32 mouse cellular contexts compared by ENCODE assay signal in genomic region chr4:49622272-49622671, GRCm38 (mm10). TPM values are rescaled to one million over a fixed set of nuclear protein-coding genes. Genes with fewer than 3 reads are reported as not detected.
DNase-seq lines count a peak whose midpoint lies in the region; ATAC-seq and TF ChIP-seq lines count a peak whose summit lies in the region.
"Had no signal": no experiment of that assay in that cellular context is flagged by ENCODE, and none has a peak within 500 bp of the region (broad histone marks: within the 10 kb centered on the region; RNA-seq: fewer than 3 reads in every experiment).

No protein-coding gene starts in this region.

- TF ChIP-seq EP300 in lung, postnatal 0 days (IDR thresholded peaks at IDR 0.05): peak; percentile 65; the same call in 1 of the 2 replicates
- no peak for TF ChIP-seq EP300 in stomach, postnatal 0 days (optimal IDR thresholded peaks at IDR 0.05)

- peak; percentile 8 for DNase-seq in kidney, postnatal 0 days (ENCODE audit: low spot score)
- no peak for DNase-seq in kidney, adult 9 months
- DNase-seq in lung, postnatal 0 days (ENCODE audit: low spot score): peak; percentile 85
- no peak for DNase-seq in stomach, postnatal 0 days (ENCODE audit: low spot score)
- DNase-seq in frontal cortex, postnatal 14 days (ENCODE audit: low spot score in 2 of 2): no peak
- DNase-seq: adrenal gland, postnatal 10 days; B cell, adult 2 months; cerebellum, adult 18-20 months; cerebellum, postnatal 14 days; gastrocnemius, postnatal 10 days; kidney, adult 18-20 months; kidney, postnatal 4 days; left cerebral cortex, postnatal 4 days; right cerebral cortex, adult 18-20 months; right cerebral cortex, postnatal 4 days had no signal

- no peaks in the 10 kb centered on the region for H3K36me3 ChIP-seq in kidney, postnatal 0 days (ENCODE audit: insufficient read depth, low read length)
- H3K36me3 ChIP-seq in intestine, embryonic 15.5 days: no peaks in the 10 kb centered on the region
- no peaks in the 10 kb centered on the region for H3K36me3 ChIP-seq in lung, postnatal 0 days (ENCODE audit: insufficient read depth, low read length)
- no peaks in the 10 kb centered on the region for H3K36me3 ChIP-seq in stomach, postnatal 0 days (ENCODE audit: control insufficient read depth, insufficient read depth, low read length)
- H3K36me3 ChIP-seq: embryonic facial prominence, embryonic 15.5 days; forebrain, embryonic 15.5 days; G1E; hindbrain, embryonic 10.5 days; limb, embryonic 15.5 days had no signal

- H3K9me3 ChIP-seq in kidney, postnatal 0 days (replicated peaks; ENCODE audit: low read length): no peaks in the 10 kb centered on the region
- H3K9me3 ChIP-seq in intestine, embryonic 15.5 days: no peaks in the 10 kb centered on the region
- H3K9me3 ChIP-seq in lung, postnatal 0 days (ENCODE audit: low read length): no peaks in the 10 kb centered on the region
- H3K9me3 ChIP-seq in stomach, postnatal 0 days (ENCODE audit: control insufficient read depth, low read length): no peaks in the 10 kb centered on the region
- H3K9me3 ChIP-seq: embryonic facial prominence, embryonic 15.5 days; forebrain, embryonic 15.5 days; G1E; hindbrain, embryonic 10.5 days; limb, embryonic 15.5 days had no signal

- no peak overlapping the region for H3K27ac ChIP-seq in kidney, postnatal 0 days
- H3K27ac ChIP-seq in intestine, embryonic 15.5 days: no peak overlapping the region
- no peak overlapping the region for H3K27ac ChIP-seq in lung, postnatal 0 days (ENCODE audit: low read length)
- H3K27ac ChIP-seq in stomach, postnatal 0 days (replicated peaks): no peak overlapping the region
- H3K27ac ChIP-seq: embryonic facial prominence, embryonic 15.5 days; forebrain, embryonic 15.5 days; hindbrain, embryonic 10.5 days; hindbrain, postnatal 0 days; limb, embryonic 15.5 days; liver, embryonic 14.5 days had no signal

- H3K4me2 ChIP-seq in kidney, postnatal 0 days (ENCODE audit: low read length): no peak overlapping the region
- no peak overlapping the region for H3K4me2 ChIP-seq in intestine, embryonic 15.5 days (replicated peaks)
- no peak overlapping the region; the same call in 1 of the 2 replicates for H3K4me2 ChIP-seq in lung, postnatal 0 days (replicated peaks; ENCODE audit: low read depth, low read length)
- H3K4me2 ChIP-seq in stomach, postnatal 0 days (replicated peaks; ENCODE audit: low read depth): no peak overlapping the region
- H3K4me2 ChIP-seq: embryonic facial prominence, embryonic 15.5 days; forebrain, embryonic 15.5 days; heart, embryonic 11.5 days; limb, embryonic 15.5 days; midbrain, embryonic 11.5 days had no signal

- TF ChIP-seq CTCF in kidney, postnatal 0 days (IDR thresholded peaks at IDR 0.05; ENCODE audit: low read depth): no peak
- no peak for TF ChIP-seq CTCF in lung, postnatal 0 days (IDR thresholded peaks at IDR 0.05)
- no peak for TF ChIP-seq CTCF in stomach, postnatal 0 days (IDR thresholded peaks at IDR 0.05; ENCODE audit: low read depth)

- no peak overlapping the region for H3K9ac ChIP-seq in kidney, postnatal 0 days (ENCODE audit: low read depth, low read length)
- H3K9ac ChIP-seq in intestine, embryonic 15.5 days: no peak overlapping the region
- H3K9ac ChIP-seq in lung, postnatal 0 days (replicated peaks; ENCODE audit: low read depth): no peak overlapping the region
- no peak overlapping the region for H3K9ac ChIP-seq in stomach, postnatal 0 days (ENCODE audit: low read length)
- H3K9ac ChIP-seq: embryonic facial prominence, embryonic 15.5 days; forebrain, embryonic 15.5 days; limb, embryonic 15.5 days; liver, embryonic 14.5 days had no signal

- WGBS in kidney, postnatal 0 days: 62% methylated on average over 2 of the region's 2 CpGs
- WGBS in intestine, embryonic 15.5 days: 50% methylated on average over 2 of the region's 2 CpGs
- 40% methylated on average over 2 of the region's 2 CpGs for WGBS in lung, postnatal 0 days
- 33% methylated on average over 2 of the region's 2 CpGs for WGBS in stomach, postnatal 0 days

- H3K4me1 ChIP-seq in kidney, postnatal 0 days (replicated peaks; ENCODE audit: insufficient read depth, low read length): no peaks in the 10 kb centered on the region
- H3K4me1 ChIP-seq in intestine, embryonic 15.5 days (replicated peaks): no peaks in the 10 kb centered on the region
- no peaks in the 10 kb centered on the region for H3K4me1 ChIP-seq in lung, postnatal 0 days (ENCODE audit: insufficient read depth, low read depth, low read length)
- H3K4me1 ChIP-seq in stomach, postnatal 0 days (replicated peaks; ENCODE audit: control insufficient read depth, insufficient read depth): no peaks in the 10 kb centered on the region
- H3K4me1 ChIP-seq: embryonic facial prominence, embryonic 15.5 days; forebrain, embryonic 15.5 days; hindbrain, embryonic 10.5 days; limb, embryonic 15.5 days had no signal

- ATAC-seq in kidney, postnatal 0 days (replicated peaks; ENCODE audit: low FRiP score, low read depth): no peak
- peak; percentile 79 for ATAC-seq in intestine, embryonic 15.5 days
- peak; percentile 79 for ATAC-seq in lung, postnatal 0 days
- peak; percentile 74; the same call in 1 of the 2 replicates for ATAC-seq in stomach, postnatal 0 days (ENCODE audit: low FRiP score, low TSS enrichment)
- no peak for ATAC-seq in erythroid progenitor cell, adult 5-6 weeks (replicated peaks; ENCODE audit: low FRiP score, poor library complexity, severe bottlenecking)
- ATAC-seq: forebrain, embryonic 15.5 days; hindbrain, postnatal 0 days; Patski had no signal

- H3K27me3 ChIP-seq in kidney, postnatal 0 days (ENCODE audit: insufficient read depth, low read length): no peaks in the 10 kb centered on the region
- H3K27me3 ChIP-seq in intestine, embryonic 15.5 days (replicated peaks): no peaks in the 10 kb centered on the region
- H3K27me3 ChIP-seq in lung, postnatal 0 days (replicated peaks; ENCODE audit: insufficient read depth, low read length): no peaks in the 10 kb centered on the region
- no peaks in the 10 kb centered on the region for H3K27me3 ChIP-seq in stomach, postnatal 0 days (ENCODE audit: control insufficient read depth, insufficient read depth, low read length)
- H3K27me3 ChIP-seq: CH12.LX; embryonic facial prominence, embryonic 15.5 days; forebrain, embryonic 15.5 days; limb, embryonic 15.5 days had no signal

- no peak overlapping the region for H3K4me3 ChIP-seq in kidney, postnatal 0 days (replicated peaks; ENCODE audit: low read depth, low read length)
- H3K4me3 ChIP-seq in intestine, embryonic 15.5 days (replicated peaks): no peak overlapping the region
- H3K4me3 ChIP-seq in lung, postnatal 0 days (ENCODE audit: low read depth, low read length): peak overlapping the region; percentile 16; the same call in 1 of the 2 replicates
- H3K4me3 ChIP-seq in stomach, postnatal 0 days (ENCODE audit: low read depth, low read length): no peak overlapping the region
- H3K4me3 ChIP-seq: embryonic facial prominence, embryonic 15.5 days; forebrain, embryonic 15.5 days; hindbrain, embryonic 10.5 days; limb, embryonic 15.5 days had no signal

RNA-seq across cellular contexts. Expression of gene Rnf20, which starts 9.5 kb away (rescaled TPM):
- 31.3 and 34.0 TPM in 2 replicates for polyA plus RNA-seq in kidney, postnatal 0 days (2015; fragmentation: Nextera tagmentation; extraction: Ambion mirVana)
- 28.8 and 32.2 TPM in 2 replicates for polyA plus RNA-seq in intestine, embryonic 15.5 days (2015; fragmentation: Nextera tagmentation; extraction: Ambion mirVana)
- polyA plus RNA-seq in lung, postnatal 0 days (2015; fragmentation: Nextera tagmentation; extraction: Ambion mirVana): 32.6 and 35.3 TPM in 2 replicates
- 14.3 and 17.4 TPM in 2 replicates for polyA plus RNA-seq in stomach, postnatal 0 days (2015; fragmentation: Nextera tagmentation; extraction: Ambion mirVana)
- 40.0 and 42.3 TPM in 2 replicates for total RNA-seq in erythroid progenitor cell, adult 5-6 weeks (2015; ENCODE audit: low replicate concordance)
- total RNA-seq in erythroid progenitor cell, adult 5-6 weeks (2017; ENCODE audit: low replicate concordance): 67.5 and 80.0 TPM in 2 replicates

RNA-seq across cellular contexts. Expression of gene Tmem246, which starts 24.6 kb away (rescaled TPM):
- polyA plus RNA-seq in kidney, postnatal 0 days (2015; fragmentation: Nextera tagmentation; extraction: Ambion mirVana): 29.6 and 30.1 TPM in 2 replicates
- 21.2 and 22.2 TPM in 2 replicates for polyA plus RNA-seq in intestine, embryonic 15.5 days (2015; fragmentation: Nextera tagmentation; extraction: Ambion mirVana)
- polyA plus RNA-seq in lung, postnatal 0 days (2015; fragmentation: Nextera tagmentation; extraction: Ambion mirVana): 30.7 and 32.9 TPM in 2 replicates
- polyA plus RNA-seq in stomach, postnatal 0 days (2015; fragmentation: Nextera tagmentation; extraction: Ambion mirVana): 62.6 and 70.0 TPM in 2 replicates
- not detected in 2 replicates for total RNA-seq in erythroid progenitor cell, adult 5-6 weeks (2015; ENCODE audit: low replicate concordance)
- total RNA-seq in erythroid progenitor cell, adult 5-6 weeks (2017; ENCODE audit: low replicate concordance): not detected in 2 replicates
- total RNA-seq: granulocyte monocyte progenitor cell, adult 5-6 weeks had no signal
- polyA plus RNA-seq: Patski had no signal

RNA-seq across cellular contexts. Expression of gene Ppp3r2, which starts 59.6 kb away (rescaled TPM):
- polyA plus RNA-seq in kidney, postnatal 0 days (2015; fragmentation: Nextera tagmentation; extraction: Ambion mirVana): not detected in 2 replicates
- polyA plus RNA-seq in intestine, embryonic 15.5 days (2015; fragmentation: Nextera tagmentation; extraction: Ambion mirVana): 0.04 and 0.09 TPM in 2 replicates
- polyA plus RNA-seq in lung, postnatal 0 days (2015; fragmentation: Nextera tagmentation; extraction: Ambion mirVana): 0.11 and 0.20 TPM in 2 replicates
- polyA plus RNA-seq in stomach, postnatal 0 days (2015; fragmentation: Nextera tagmentation; extraction: Ambion mirVana): 0.05 TPM in 1 of 2 replicates, not detected in the other
- not detected in 2 replicates for total RNA-seq in erythroid progenitor cell, adult 5-6 weeks (2015; ENCODE audit: low replicate concordance)
- total RNA-seq in erythroid progenitor cell, adult 5-6 weeks (2017; ENCODE audit: low replicate concordance): not detected in 2 replicates
- total RNA-seq: adrenal gland, postnatal 10 days; CH12.LX; granulocyte monocyte progenitor cell, adult 5-6 weeks; megakaryocyte progenitor cell, adult 5-6 weeks had no signal
- polyA plus RNA-seq: G1E; heart, postnatal 0 days; liver, embryonic 14.5 days; Patski; urinary bladder, adult 2 months had no signal

Comparison
In these comparisons a context has a peak if more than half of its experiments do, and no peak if none do; other contexts are left out.
1. DNase-seq: peak in kidney, postnatal 0 days (single experiment) and lung, postnatal 0 days (single experiment); none in kidney, adult 9 months (single experiment), stomach, postnatal 0 days (single experiment) and frontal cortex, postnatal 14 days (0 of 2).
2. ATAC-seq: peak in intestine, embryonic 15.5 days (single experiment), lung, postnatal 0 days (single experiment) and stomach, postnatal 0 days (single experiment); none in kidney, postnatal 0 days (single experiment) and erythroid progenitor cell, adult 5-6 weeks (single experiment).